In the genomic region with DNA sequence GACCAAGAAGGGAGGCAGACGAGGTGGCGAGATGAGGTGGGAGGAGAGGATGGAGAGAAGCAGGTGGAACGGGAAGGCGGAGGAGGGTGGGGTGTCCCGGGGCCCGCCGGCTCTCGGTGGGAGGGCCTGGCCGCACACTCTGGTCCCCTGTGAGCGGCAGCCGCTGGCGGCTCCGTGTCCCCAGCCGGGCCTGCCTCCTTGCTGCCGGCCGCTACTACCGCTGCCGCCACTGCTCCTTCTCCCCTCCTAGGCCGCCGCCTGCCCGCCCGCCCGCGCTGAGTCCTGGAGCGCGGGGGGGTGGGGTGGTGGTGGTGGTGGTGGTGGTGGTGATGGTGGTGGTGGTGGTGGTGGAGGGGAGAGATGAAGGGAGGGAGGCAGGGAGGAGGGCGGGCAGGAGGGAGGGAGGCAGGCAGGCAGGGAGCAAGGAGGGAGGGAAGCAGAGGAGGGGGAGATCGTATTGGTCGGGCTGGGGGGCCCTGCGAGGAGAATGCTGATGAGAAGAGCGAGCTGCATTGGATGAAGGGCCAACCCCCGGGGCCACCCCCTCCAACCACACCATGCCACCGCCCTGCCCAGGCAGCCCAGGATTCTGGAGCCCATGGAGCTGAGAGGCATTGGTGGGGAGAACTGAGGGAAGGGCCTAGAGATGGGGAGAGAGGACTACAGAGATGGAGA, we compare ENCODE assay signal across 8 mouse cellular contexts. TPM values are rescaled to one million over a fixed set of nuclear protein-coding genes. Genes with fewer than 3 reads are reported as not detected.
A peak's percentile ranks its signal among the peaks of the same experiment; 100 is the strongest.
DNase-seq lines count a peak whose midpoint lies in the region; ATAC-seq and TF ChIP-seq lines count a peak whose summit lies in the region.

No protein-coding gene starts in this region.

- peak overlapping the region; percentile 92 for H3K4me2 ChIP-seq in forebrain, embryonic 14.5 days (ENCODE audit: low read length)
- H3K4me2 ChIP-seq in intestine, embryonic 16.5 days (ENCODE audit: low read depth, low read length) = peak overlapping the region; percentile 97
- peak overlapping the region; percentile 94 for H3K4me2 ChIP-seq in limb, embryonic 12.5 days
- H3K4me2 ChIP-seq in midbrain, postnatal 0 days (ENCODE audit: low read depth, low read length, poor library complexity, severe bottlenecking) = peak overlapping the region; percentile 91

- H3K4me1 ChIP-seq in forebrain, embryonic 14.5 days (ENCODE audit: control insufficient read depth, insufficient read depth, low read length) = peaks cover 42% of the 10 kb centered on the region
- peaks cover 24% of the 10 kb centered on the region for H3K4me1 ChIP-seq in intestine, embryonic 16.5 days (ENCODE audit: control insufficient read depth, insufficient read depth, low read length)
- peaks cover 42% of the 10 kb centered on the region for H3K4me1 ChIP-seq in limb, embryonic 12.5 days (replicated peaks)
- peaks cover 29% of the 10 kb centered on the region for H3K4me1 ChIP-seq in midbrain, postnatal 0 days (ENCODE audit: insufficient read depth, low read length)

- no peaks in the 10 kb centered on the region for H3K9me3 ChIP-seq in forebrain, embryonic 14.5 days (replicated peaks; ENCODE audit: control insufficient read depth, low read length)
- no peaks in the 10 kb centered on the region for H3K9me3 ChIP-seq in intestine, embryonic 16.5 days (ENCODE audit: control insufficient read depth, low read length)
- H3K9me3 ChIP-seq in limb, embryonic 12.5 days = no peaks in the 10 kb centered on the region
- H3K9me3 ChIP-seq in midbrain, postnatal 0 days (ENCODE audit: low read length) = no peaks in the 10 kb centered on the region

- peaks cover 7% of the 10 kb centered on the region for H3K36me3 ChIP-seq in forebrain, embryonic 14.5 days (ENCODE audit: control insufficient read depth, insufficient read depth, low read length)
- H3K36me3 ChIP-seq in intestine, embryonic 16.5 days (ENCODE audit: control insufficient read depth, insufficient read depth, low read length) = 0 out of 2 replicates have a peak, but pooled peaks cover 3% of the 10 kb centered on the region
- peaks cover 17% of the 10 kb centered on the region for H3K36me3 ChIP-seq in limb, embryonic 12.5 days
- H3K36me3 ChIP-seq in midbrain, postnatal 0 days (ENCODE audit: insufficient read depth, low read length) = peaks cover 6% of the 10 kb centered on the region

- peak overlapping the region; percentile 74 for H3K4me3 ChIP-seq in forebrain, embryonic 14.5 days (ENCODE audit: low read depth, low read length)
- peak overlapping the region; percentile 64 for H3K4me3 ChIP-seq in intestine, embryonic 16.5 days (ENCODE audit: low read length)
- H3K4me3 ChIP-seq in limb, embryonic 12.5 days (replicated peaks) = peak overlapping the region; percentile 77
- H3K4me3 ChIP-seq in midbrain, postnatal 0 days (ENCODE audit: low read depth, low read length) = peak overlapping the region; percentile 85

- H3K27me3 ChIP-seq in forebrain, embryonic 14.5 days (replicated peaks; ENCODE audit: control insufficient read depth, insufficient read depth, low read length) = no peaks in the 10 kb centered on the region
- H3K27me3 ChIP-seq in intestine, embryonic 16.5 days (replicated peaks; ENCODE audit: control insufficient read depth, insufficient read depth, low read length) = no peaks in the 10 kb centered on the region
- H3K27me3 ChIP-seq in limb, embryonic 12.5 days = no peaks in the 10 kb centered on the region
- no peaks in the 10 kb centered on the region for H3K27me3 ChIP-seq in midbrain, postnatal 0 days (ENCODE audit: insufficient read depth, low read length)

- H3K27ac ChIP-seq in forebrain, embryonic 14.5 days (ENCODE audit: low read depth, low read length) = peak overlapping the region; percentile 94
- H3K27ac ChIP-seq in intestine, embryonic 16.5 days (ENCODE audit: low read length) = peak overlapping the region; percentile 62
- peak overlapping the region; percentile 94 for H3K27ac ChIP-seq in limb, embryonic 12.5 days
- peak overlapping the region; percentile 92 for H3K27ac ChIP-seq in midbrain, postnatal 0 days (ENCODE audit: low read depth, low read length)

- under 1% methylated on average over 21 of the region's 33 CpGs for WGBS in forebrain, embryonic 14.5 days
- 2% methylated on average over 13 of the region's 33 CpGs for WGBS in intestine, embryonic 16.5 days
- WGBS in limb, embryonic 12.5 days = 0% methylated on average over 25 of the region's 33 CpGs
- WGBS in midbrain, postnatal 0 days = 3% methylated on average over 9 of the region's 33 CpGs

- DNase-seq in frontal cortex, postnatal 10 days (ENCODE audit: low spot score in 2 of 2) = peak; percentile 78 to 82
- peak; percentile 86 for DNase-seq in brain, adult 2 months (ENCODE audit: low read depth, low spot score)
- peak; percentile 82 for DNase-seq in forebrain, embryonic 14.5 days (ENCODE audit: low spot score)
- DNase-seq in midbrain, postnatal 0 days (ENCODE audit: low spot score) = peak; percentile 85
- peak; percentile 67 for DNase-seq in testis, postnatal 10 days (ENCODE audit: low spot score)

- H3K9ac ChIP-seq in forebrain, embryonic 14.5 days (ENCODE audit: low read length) = peak overlapping the region; percentile 93
- peak overlapping the region; percentile 78 for H3K9ac ChIP-seq in intestine, embryonic 16.5 days (ENCODE audit: low read depth, low read length)
- peak overlapping the region; percentile 91 for H3K9ac ChIP-seq in limb, embryonic 12.5 days (replicated peaks)
- peak overlapping the region; percentile 97 for H3K9ac ChIP-seq in midbrain, postnatal 0 days (replicated peaks; ENCODE audit: low read length, poor library complexity, severe bottlenecking)

- no peak for ATAC-seq in frontal cortex, adult (ENCODE audit: low TSS enrichment)
- ATAC-seq in forebrain, embryonic 14.5 days = peak; percentile 10
- ATAC-seq in intestine, embryonic 16.5 days = 0 out of 2 replicates have a peak, but pooled peaks have one; percentile 3
- no peak for ATAC-seq in limb, embryonic 12.5 days (ENCODE audit: insufficient number of reproducible peaks, insufficient read depth, low FRiP score, low TSS enrichment, low read depth)
- ATAC-seq in midbrain, postnatal 0 days (ENCODE audit: low FRiP score) = peak; percentile 17

- no peak for TF ChIP-seq CTCF in midbrain, postnatal 0 days (IDR thresholded peaks at IDR 0.05)

RNA-seq across cellular contexts. Expression of gene Zfp574, which starts 0.5 kb away (rescaled TPM):
- 18.9 and 28.4 TPM in 2 replicates for polyA plus RNA-seq in forebrain, embryonic 14.5 days (2014; fragmentation: Nextera tagmentation; extraction: Ambion mirVana)
- 23.1 and 23.3 TPM in 2 replicates for polyA plus RNA-seq in intestine, embryonic 16.5 days (2015; fragmentation: Nextera tagmentation; extraction: Ambion mirVana)
- 39.5 and 40.9 TPM in 2 replicates for polyA plus RNA-seq in limb, embryonic 12.5 days (2016; fragmentation: Nextera tagmentation; extraction: Ambion mirVana)
- 37.4 and 38.0 TPM in 2 replicates for total RNA-seq in midbrain, postnatal 0 days (2014; rRNA removed)
- polyA plus RNA-seq in midbrain, postnatal 0 days (2015; fragmentation: Nextera tagmentation; extraction: Ambion mirVana) = 30.9 and 31.9 TPM in 2 replicates

RNA-seq across cellular contexts. Expression of gene Grik5, which starts 0.7 kb away (rescaled TPM):
- polyA plus RNA-seq in forebrain, embryonic 14.5 days (2014; fragmentation: Nextera tagmentation; extraction: Ambion mirVana) = 11.2 and 14.2 TPM in 2 replicates
- 1.5 and 1.9 TPM in 2 replicates for polyA plus RNA-seq in intestine, embryonic 16.5 days (2015; fragmentation: Nextera tagmentation; extraction: Ambion mirVana)
- polyA plus RNA-seq in limb, embryonic 12.5 days (2016; fragmentation: Nextera tagmentation; extraction: Ambion mirVana) = 12.4 and 15.0 TPM in 2 replicates
- 153 and 161 TPM in 2 replicates for total RNA-seq in midbrain, postnatal 0 days (2014; rRNA removed)
- 15.7 and 18.6 TPM in 2 replicates for polyA plus RNA-seq in midbrain, postnatal 0 days (2015; fragmentation: Nextera tagmentation; extraction: Ambion mirVana)

Comparison
In these comparisons a context has a peak if more than half of its experiments do, and no peak if none do; other contexts are left out.
1. ATAC-seq: peak in forebrain, embryonic 14.5 days (single experiment), intestine, embryonic 16.5 days (single experiment) and midbrain, postnatal 0 days (single experiment); none in frontal cortex, adult (single experiment) and limb, embryonic 12.5 days (single experiment).
2. Peak in every context shown above with its lines, with median percentiles within 50 percentile points of each other: DNase-seq, H3K27ac ChIP-seq, H3K4me2 ChIP-seq, H3K4me3 ChIP-seq and H3K9ac ChIP-seq.